Mouse (Mus musculus) stomach, embryonic 16.5 days (tissue): Measurements from ENCODE around the gene Tmem81. TPM values are rescaled to one million over a fixed set of nuclear protein-coding genes. Genes with fewer than 3 reads are reported as not detected.

Source experiments
- ATAC-seq: fragments of 200-750 bp; cut with Nextera tagmentation; 2 replicates; pipeline ENCODE4 v1.8.0; 2017; ENCODE audit warnings: moderate number of reproducible peaks, moderate TSS enrichment; ENCODE audit not compliant: insufficient read depth, low FRiP score
- H3K27ac ChIP-seq: fragments of 300-500 bp; sonication (generic); 2 replicates; pipeline ENCODE4 v1.5.1; 2014; ENCODE audit warnings: low read length
- H3K27me3 ChIP-seq: fragments of 300-500 bp; sonication (generic); 2 replicates; pipeline ENCODE4 v1.6.1; 2014; ENCODE audit warnings: low read length, control low read depth, mixed read lengths; ENCODE audit not compliant: control insufficient read depth, insufficient read depth
- H3K36me3 ChIP-seq: fragments of 300-500 bp; sonication (generic); 2 replicates; pipeline ENCODE4 v1.6.1; 2014; ENCODE audit warnings: low read length; ENCODE audit not compliant: control insufficient read depth, insufficient read depth
- H3K4me1 ChIP-seq: fragments of 300-500 bp; sonication (generic); 2 replicates; pipeline ENCODE4 v1.6.1; 2014; ENCODE audit warnings: low read length, control low read depth, mixed read lengths; ENCODE audit not compliant: control insufficient read depth, insufficient read depth
- H3K4me2 ChIP-seq: fragments of 300-500 bp; sonication (generic); 2 replicates; pipeline ENCODE4 v1.6.1; 2014; ENCODE audit warnings: low read depth, low read length, mixed read lengths
- H3K4me3 ChIP-seq: fragments of 300-500 bp; sonication (generic); replicated peaks from 2 replicates; pipeline ENCODE4 v1.5.1; 2014; ENCODE audit warnings: mild to moderate bottlenecking, low read length
- H3K9ac ChIP-seq: fragments of 300-500 bp; sonication (generic); 2 replicates; pipeline ENCODE4 v1.6.1; 2014; ENCODE audit warnings: low read length
- H3K9me3 ChIP-seq: fragments of 300-500 bp; sonication (generic); replicated peaks from 2 replicates; pipeline ENCODE4 v1.6.1; 2016; ENCODE audit warnings: low read length, control low read depth; ENCODE audit not compliant: control insufficient read depth
- WGBS: fragments of 180-500 bp; shearing (Covaris S2); extraction: QIAGEN DNeasy Blood & Tissue Kit; methylation state at CpG from one replicate; pipeline ENCODE4 v1.1.7; 2014; 5-methylcytosine and 5-hydroxymethylcytosine counted together
- polyA plus RNA-seq: library from polyadenylated mRNA; unstranded; fragments of >200 nt; fragmentation: Nextera tagmentation; extraction: Ambion mirVana; gene quantifications from 2 replicates; pipeline ENCODE4 v1.2.1, GENCODE M21; 2015

The Tmem81 gene
- polyA plus RNA-seq, 1 experiment from 2014 or later = 2.2 TPM

DNA sequence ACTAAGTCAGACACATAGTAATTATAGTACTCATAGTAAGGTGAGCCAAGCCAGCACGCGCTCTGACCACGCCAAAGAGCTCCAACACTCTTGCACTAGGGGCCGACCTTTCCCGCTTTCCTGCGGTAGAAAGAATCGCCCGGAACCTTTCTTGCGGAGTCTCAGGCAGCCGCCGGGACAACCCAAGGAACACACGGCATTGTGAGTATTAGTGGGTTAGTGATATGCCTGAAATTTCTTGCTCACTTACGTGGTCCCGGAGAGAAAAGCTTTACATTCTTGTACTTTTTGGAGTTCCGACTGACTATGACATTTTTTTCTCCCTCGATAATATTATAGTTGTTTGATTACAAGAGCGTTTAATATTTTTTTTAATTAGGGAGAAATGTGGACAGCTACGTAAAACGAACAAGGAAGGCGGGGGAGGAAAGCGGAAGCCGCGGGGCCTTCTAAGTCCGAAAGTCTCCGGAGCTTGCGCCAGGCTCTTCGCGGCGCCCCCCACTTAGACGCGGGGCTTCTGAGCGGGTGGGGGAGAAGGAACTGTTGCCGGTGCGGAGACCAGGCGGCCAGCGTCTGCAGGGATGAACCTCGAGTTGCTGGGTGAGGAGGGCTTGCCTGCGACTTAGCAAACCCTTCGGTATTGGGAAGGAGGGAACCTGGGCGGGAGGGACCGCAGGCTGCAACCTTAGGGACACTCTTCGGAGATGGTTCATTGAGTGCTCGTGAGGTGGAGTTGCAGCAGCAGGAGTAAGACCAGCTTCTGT is 28.9 kb upstream of the Tmem81 start, which contains the start of gene Rbbp5:
TSS of gene Rbbp5 (plus strand) at position 438 of the 764 bp plus-strand sequence.
- peak within 1 kb of the TSS; percentile 76 for H3K27ac ChIP-seq
- peak within 1 kb of the TSS; percentile 68 for H3K4me2 ChIP-seq
- H3K4me3 ChIP-seq = peak within 1 kb of the TSS; percentile 92
- peaks cover 9% of the 10 kb centered on the region for H3K4me1 ChIP-seq
- no peaks in the 10 kb centered on the region for H3K9me3 ChIP-seq
- no peaks in the 10 kb centered on the region for H3K27me3 ChIP-seq
- whole genome bisulfite sequencing = under 1% methylated on average over 43 of the region's 43 CpGs
- peak within 1 kb of the TSS; percentile 88 for H3K9ac ChIP-seq
- peak; percentile 92 for ATAC-seq
- H3K36me3 ChIP-seq = no peaks in the 10 kb centered on the region

DNA sequence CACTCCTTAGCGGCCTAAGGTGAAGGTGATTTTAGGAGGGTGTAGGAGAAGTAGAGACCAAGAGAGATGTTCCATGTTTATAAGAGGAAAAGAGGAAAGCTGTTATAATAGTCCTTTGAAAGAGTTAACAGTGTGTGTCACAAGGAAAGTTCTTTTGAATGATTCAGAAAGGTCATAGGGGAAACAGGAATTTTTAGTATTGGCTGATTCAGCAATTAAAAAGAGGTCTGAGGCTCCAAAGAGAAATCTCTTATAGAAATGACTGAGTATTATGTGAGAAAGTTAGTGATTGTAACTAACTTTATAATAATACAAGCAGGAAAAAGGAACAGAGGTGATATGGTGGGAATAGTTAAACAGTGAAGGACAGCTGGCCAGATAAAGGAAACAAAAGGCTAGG is 26.6 kb upstream of the Tmem81 start:
- Histone ChIP-seq H3K9me3 (no peaks in the 10 kb centered on the region), H3K36me3 (no peaks in the 10 kb centered on the region), H3K4me2 (no peak overlapping the region), H3K27me3 (no peaks in the 10 kb centered on the region), H3K27ac (no peak overlapping the region), H3K4me3 (no peak overlapping the region), H3K4me1 (peaks cover 9% of the 10 kb centered on the region), H3K9ac (no peak overlapping the region)
- WGBS = 91% methylated on average over 1 of the region's 1 CpGs
- no peak for ATAC-seq

DNA sequence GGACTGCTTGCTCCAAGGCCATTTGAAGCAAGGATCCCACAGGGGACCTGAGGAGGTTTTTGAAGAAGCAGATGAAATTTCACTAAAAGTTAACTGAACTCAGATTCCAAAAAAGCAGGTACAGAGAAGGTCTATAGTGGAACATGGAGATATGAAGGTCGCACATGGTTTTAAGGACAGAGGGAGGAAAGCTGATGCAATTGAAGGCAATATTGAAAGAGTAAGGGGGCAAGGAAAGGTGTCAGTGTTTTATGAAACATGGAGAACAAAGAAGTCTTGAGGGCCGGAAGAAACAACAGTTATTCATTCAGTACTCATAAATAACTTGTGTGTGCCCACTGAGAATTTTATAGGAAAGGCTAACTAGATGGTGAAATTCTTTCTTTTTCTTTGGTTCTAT is 24.4 kb upstream of the Tmem81 start:
- H3K9me3 ChIP-seq = no peaks in the 10 kb centered on the region
- H3K4me2 ChIP-seq = no peak overlapping the region
- no peak for ATAC-seq
- 94% methylated on average over 2 of the region's 2 CpGs for WGBS
- H3K27me3 ChIP-seq = no peaks in the 10 kb centered on the region
- no peak overlapping the region for H3K9ac ChIP-seq
- no peaks in the 10 kb centered on the region for H3K36me3 ChIP-seq
- no peak overlapping the region for H3K4me3 ChIP-seq
- H3K4me1 ChIP-seq = peaks cover 9% of the 10 kb centered on the region
- no peak overlapping the region for H3K27ac ChIP-seq

DNA sequence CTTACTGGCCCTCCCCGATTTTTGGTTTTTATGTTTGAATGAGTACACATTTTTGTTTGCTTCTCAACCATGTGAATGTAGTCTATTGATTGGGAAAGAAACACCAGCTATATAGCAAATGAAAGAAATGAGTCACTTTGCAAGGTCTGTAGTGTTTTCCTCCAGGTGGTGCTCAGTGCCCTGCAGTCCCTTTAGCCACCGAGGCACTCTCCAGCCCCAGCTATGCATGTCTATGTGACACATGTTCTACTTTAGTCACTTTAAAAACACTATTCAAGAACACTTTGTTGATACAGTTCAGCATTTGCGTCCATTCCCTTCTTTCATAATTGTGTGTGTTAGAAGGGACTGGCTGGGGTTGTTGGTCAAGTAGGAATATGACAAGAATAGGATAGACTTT is 22.8 kb upstream of the Tmem81 start:
- no peak overlapping the region for H3K4me2 ChIP-seq
- no peaks in the 10 kb centered on the region for H3K9me3 ChIP-seq
- no peak overlapping the region for H3K27ac ChIP-seq
- no peak overlapping the region for H3K4me3 ChIP-seq
- 85% methylated on average over 3 of the region's 3 CpGs for WGBS
- no peaks in the 10 kb centered on the region for H3K27me3 ChIP-seq
- no peak overlapping the region for H3K9ac ChIP-seq
- peaks cover 5% of the 10 kb centered on the region for H3K36me3 ChIP-seq
- H3K4me1 ChIP-seq = peaks cover 4% of the 10 kb centered on the region
- ATAC-seq = no peak

DNA sequence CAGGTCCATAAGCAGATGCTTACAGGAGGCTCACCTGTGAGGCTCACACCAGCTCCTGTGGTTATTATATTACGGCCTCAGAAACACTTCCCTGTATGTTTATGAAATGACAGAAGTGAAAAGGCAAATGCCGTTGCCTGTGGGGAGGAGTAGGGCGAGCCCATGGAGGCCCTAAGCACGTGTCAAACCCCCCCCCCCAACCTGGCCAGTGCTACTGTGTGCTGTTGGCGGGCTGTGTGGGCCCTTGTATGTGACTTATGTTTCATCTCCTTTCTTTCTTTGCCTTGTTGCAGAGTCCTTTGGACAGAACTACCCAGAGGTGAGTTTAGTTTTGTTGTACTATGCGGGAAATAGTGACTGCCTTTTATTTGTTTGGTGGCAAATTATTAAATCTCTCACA is 22.3 kb upstream of the Tmem81 start:
- 75% methylated on average over 6 of the region's 6 CpGs for WGBS
- H3K4me3 ChIP-seq = no peak overlapping the region
- H3K4me1 ChIP-seq = no peaks in the 10 kb centered on the region
- no peak for ATAC-seq
- no peak overlapping the region for H3K27ac ChIP-seq
- H3K9ac ChIP-seq = no peak overlapping the region
- H3K27me3 ChIP-seq = no peaks in the 10 kb centered on the region
- H3K9me3 ChIP-seq = no peaks in the 10 kb centered on the region
- H3K4me2 ChIP-seq = no peak overlapping the region
- peaks cover 5% of the 10 kb centered on the region for H3K36me3 ChIP-seq

DNA sequence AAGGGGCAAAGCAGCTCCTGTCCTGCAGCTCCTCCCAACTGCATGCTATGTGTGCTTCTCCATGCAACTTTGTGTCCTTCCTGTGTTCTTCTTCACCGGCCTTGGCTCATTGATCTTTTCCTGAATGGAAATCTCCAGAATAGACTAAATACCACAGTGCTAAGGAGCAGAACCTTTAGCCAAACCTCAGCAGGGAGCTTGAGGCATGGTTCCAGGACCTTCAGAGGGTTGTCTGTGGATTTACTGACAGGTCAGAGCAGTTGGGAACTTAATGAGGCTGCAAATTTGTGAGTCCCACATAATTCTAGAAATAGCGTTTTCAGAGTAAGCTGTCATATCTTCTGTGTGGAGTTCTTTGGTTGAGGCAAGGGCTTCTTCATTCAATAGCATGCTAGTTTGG is 5.5 kb upstream of the Tmem81 start:
- Histone ChIP-seq H3K27ac (no peak overlapping the region), H3K4me2 (no peak overlapping the region), H3K4me3 (no peak overlapping the region), H3K9me3 (no peaks in the 10 kb centered on the region), H3K4me1 (no peaks in the 10 kb centered on the region), H3K27me3 (no peaks in the 10 kb centered on the region), H3K36me3 (peaks cover 9% of the 10 kb centered on the region; the same call in 1 of the 2 replicates), H3K9ac (no peak overlapping the region)
- 87% methylated on average over 2 of the region's 2 CpGs for WGBS
- no peak for ATAC-seq

DNA sequence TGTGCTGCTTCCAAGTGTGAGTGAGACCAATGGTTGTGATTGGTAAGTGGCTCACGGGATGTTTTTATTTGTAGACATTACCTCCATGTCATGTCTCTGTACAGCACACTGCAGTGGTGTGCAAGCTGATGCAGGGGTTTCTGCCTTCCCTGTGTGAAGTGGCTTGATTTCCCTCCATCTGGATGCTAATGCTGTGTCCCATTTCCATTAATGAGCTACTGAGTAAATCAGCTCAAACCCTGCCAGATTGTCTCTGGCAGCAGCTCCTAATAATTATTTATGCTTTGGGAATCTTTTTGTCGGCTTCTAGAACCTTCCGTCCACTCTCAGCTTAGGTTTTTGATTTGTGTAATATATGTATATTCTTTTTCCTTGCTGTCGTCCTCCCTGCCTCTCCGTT is 875 bp upstream of the Tmem81 start:
- Histone ChIP-seq H3K4me2 (no peak overlapping the region), H3K9ac (no peak overlapping the region), H3K27me3 (no peaks in the 10 kb centered on the region), H3K27ac (no peak overlapping the region), H3K4me1 (no peaks in the 10 kb centered on the region), H3K4me3 (no peak overlapping the region), H3K36me3 (peaks cover 5% of the 10 kb centered on the region; the same call in 1 of the 2 replicates), H3K9me3 (no peaks in the 10 kb centered on the region)
- ATAC-seq = no peak
- WGBS = 87% methylated on average over 5 of the region's 5 CpGs

DNA sequence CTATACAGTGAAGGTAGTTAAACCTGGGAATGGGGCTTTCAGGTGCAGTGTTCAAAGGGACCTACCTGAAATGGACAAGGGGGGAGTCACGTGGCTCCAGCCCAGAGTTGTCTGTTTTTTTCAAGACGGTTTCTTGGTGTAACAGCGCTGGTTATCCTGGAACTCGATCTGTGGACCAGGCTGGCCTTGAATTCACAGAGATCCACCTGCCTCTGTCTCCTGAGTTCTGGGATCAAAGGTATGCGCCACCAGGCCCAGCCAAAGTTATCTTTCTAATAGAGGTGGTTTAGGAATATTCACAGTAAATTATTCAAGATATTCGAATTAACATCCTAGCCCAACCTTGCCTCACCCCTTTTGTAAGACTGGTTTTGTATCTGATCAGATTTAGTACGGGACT is 626 bp downstream of the Tmem81 start:
- Histone ChIP-seq H3K27ac (no peak overlapping the region), H3K4me3 (no peak overlapping the region), H3K9me3 (no peaks in the 10 kb centered on the region), H3K9ac (no peak overlapping the region), H3K36me3 (peaks cover 5% of the 10 kb centered on the region; the same call in 1 of the 2 replicates), H3K4me1 (no peaks in the 10 kb centered on the region), H3K4me2 (no peak overlapping the region), H3K27me3 (no peaks in the 10 kb centered on the region)
- 94% methylated on average over 7 of the region's 7 CpGs for WGBS
- no peak for ATAC-seq

DNA sequence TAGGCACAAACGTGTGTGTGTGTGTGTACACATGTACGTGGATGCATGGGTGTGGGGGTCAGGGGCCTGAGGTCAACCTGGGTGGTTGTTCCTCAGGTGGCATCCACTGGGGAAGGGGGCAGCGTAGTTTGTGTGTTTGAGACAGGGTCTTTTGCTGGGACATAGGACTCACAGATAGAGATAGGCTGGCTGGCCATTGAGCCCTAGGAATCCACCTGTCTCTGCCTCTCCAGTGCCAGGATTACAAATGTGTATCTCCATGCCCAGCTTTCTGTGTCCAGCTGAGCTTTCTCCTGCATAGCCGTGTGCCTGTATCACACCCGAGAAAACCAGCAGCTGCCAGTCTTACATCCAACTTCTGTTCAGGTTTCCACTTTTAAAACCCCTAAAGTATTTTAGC is 3.7 kb downstream of the Tmem81 start:
- Histone ChIP-seq H3K4me2 (no peak overlapping the region), H3K27ac (no peak overlapping the region), H3K36me3 (peaks cover 5% of the 10 kb centered on the region; the same call in 1 of the 2 replicates), H3K4me1 (no peaks in the 10 kb centered on the region), H3K9ac (no peak overlapping the region), H3K4me3 (no peak overlapping the region), H3K9me3 (no peaks in the 10 kb centered on the region), H3K27me3 (no peaks in the 10 kb centered on the region)
- WGBS = 77% methylated on average over 5 of the region's 5 CpGs
- no peak for ATAC-seq
